Mouse (Mus musculus) telencephalon, adult 2 months (tissue): Measurements from ENCODE around the gene Tmem217.

Experiments
- DNase-seq: peaks from one replicate; pipeline ENCODE4 v3.0.0-alpha.2; 2011; ENCODE audit warnings: low read depth, low spot score

Tmem217 gene

GRCm38 (mm10) chr17:29552162-29552732, at the start of gene Tmem217:
TSS of gene Tmem217 (minus strand) at chr17:29552385.
- DNase-seq = no peak

- no peak for DNase-seq
Observed at GRCm38 (mm10) chr17:29601391-29601790, 49.2 kb upstream of the Tmem217 start.

- no peak for DNase-seq
Observed at GRCm38 (mm10) chr17:29599537-29599936, 47.4 kb upstream of the Tmem217 start.

GRCm38 (mm10) chr17:29599051-29599450, 46.9 kb upstream of the Tmem217 start:
- no peak for DNase-seq

- no peak for DNase-seq
Observed at GRCm38 (mm10) chr17:29596771-29597132, 44.6 kb upstream of the Tmem217 start.

- DNase-seq = no peak
Observed at GRCm38 (mm10) chr17:29595891-29596770, 43.9 kb upstream of the Tmem217 start.

- DNase-seq = no peak
Observed at GRCm38 (mm10) chr17:29589221-29589898, 37.2 kb upstream of the Tmem217 start.

- no peak for DNase-seq
Observed at GRCm38 (mm10) chr17:29586921-29587320, 34.7 kb upstream of the Tmem217 start.

GRCm38 (mm10) chr17:29585446-29585845, 33.3 kb upstream of the Tmem217 start:
- DNase-seq = no peak

GRCm38 (mm10) chr17:29584737-29585136, 32.6 kb upstream of the Tmem217 start:
- peak; percentile 33 for DNase-seq

GRCm38 (mm10) chr17:29584306-29584705, 32.1 kb upstream of the Tmem217 start:
- no peak for DNase-seq

- no peak for DNase-seq
Observed at GRCm38 (mm10) chr17:29583569-29583968, 31.4 kb upstream of the Tmem217 start.

GRCm38 (mm10) chr17:29579579-29580126, 27.5 kb upstream of the Tmem217 start:
- no peak for DNase-seq

GRCm38 (mm10) chr17:29569831-29570230, 17.6 kb upstream of the Tmem217 start:
- DNase-seq = no peak

- no peak for DNase-seq
Observed at GRCm38 (mm10) chr17:29568435-29568834, 16.2 kb upstream of the Tmem217 start.

- no peak for DNase-seq
Observed at GRCm38 (mm10) chr17:29565521-29565920, 13.3 kb upstream of the Tmem217 start.

- no peak for DNase-seq
Observed at GRCm38 (mm10) chr17:29558476-29558875, 6.3 kb upstream of the Tmem217 start.

- no peak for DNase-seq
Observed at GRCm38 (mm10) chr17:29556893-29557292, 4.7 kb upstream of the Tmem217 start.

- DNase-seq = no peak
Observed at GRCm38 (mm10) chr17:29556456-29556855, 4.3 kb upstream of the Tmem217 start.

- no peak for DNase-seq
Observed at GRCm38 (mm10) chr17:29554176-29554575, 2.0 kb upstream of the Tmem217 start.

- DNase-seq = no peak
Observed at GRCm38 (mm10) chr17:29551019-29551418, 1.2 kb downstream of the Tmem217 start.
